Mouse (Mus musculus): Measurements from ENCODE around the gene Garem2. TPM values are rescaled to one million over a fixed set of nuclear protein-coding genes. Genes with fewer than 3 reads are reported as not detected.

Garem2 gene
- polyA plus RNA-seq, 1 experiment = 14.6 TPM

DNA sequence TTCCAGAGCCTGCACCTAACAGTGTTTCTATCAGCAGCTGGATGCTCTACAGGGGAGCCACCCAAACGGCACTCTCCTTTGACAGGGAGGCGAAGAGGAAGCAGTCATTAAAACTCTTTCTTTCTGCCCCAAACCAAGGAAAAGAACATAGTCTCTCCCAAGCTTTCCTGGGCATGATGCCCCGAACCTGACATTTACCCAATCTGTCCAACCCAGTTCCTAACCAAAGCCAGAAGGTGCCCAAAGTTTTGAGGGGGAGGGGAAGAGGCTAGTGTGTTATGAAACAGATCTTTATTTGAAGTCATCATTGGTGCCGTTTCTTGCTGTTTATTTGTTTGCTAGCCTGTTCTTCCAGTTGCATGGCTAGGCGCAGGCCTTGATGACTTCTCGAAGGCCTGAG, 9.2 kb upstream of the Garem2 start:
- H3K4me3 ChIP-seq (ENCODE audit: insufficient read depth, low read length) = no peak overlapping the region
- no peaks in the 10 kb centered on the region for H3K4me1 ChIP-seq (ENCODE audit: control insufficient read depth, insufficient read depth, low read length)
- TF ChIP-seq CTCF (IDR thresholded peaks at IDR 0.05; ENCODE audit: extremely low read depth, insufficient read depth, low read length) = no peak
- no peak for TF ChIP-seq POLR2A (IDR thresholded peaks at IDR 0.05; ENCODE audit: extremely low read depth, insufficient read depth, low read length)
- no peak overlapping the region for H3K27ac ChIP-seq (ENCODE audit: insufficient read depth, low read length)

DNA sequence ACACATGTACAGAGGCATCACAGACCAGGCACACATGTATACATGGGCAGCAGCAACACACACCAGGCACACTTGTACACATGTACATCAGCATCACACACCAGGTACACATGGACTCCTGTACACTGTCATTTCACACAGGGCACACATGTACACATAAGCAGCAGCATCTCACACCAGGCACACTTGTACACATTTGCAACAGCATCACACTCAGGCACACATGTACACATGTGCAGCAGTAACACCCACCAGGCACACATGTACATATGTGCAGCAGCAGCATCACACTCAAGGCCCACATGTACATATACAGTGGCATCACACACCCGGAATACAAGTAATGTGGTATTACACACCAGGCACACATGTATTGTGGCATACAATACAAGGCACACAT, 6.7 kb upstream of the Garem2 start:
- H3K27ac ChIP-seq (ENCODE audit: insufficient read depth, low read length) = no peak overlapping the region
- no peak for TF ChIP-seq CTCF (IDR thresholded peaks at IDR 0.05; ENCODE audit: extremely low read depth, insufficient read depth, low read length)
- TF ChIP-seq POLR2A (IDR thresholded peaks at IDR 0.05; ENCODE audit: extremely low read depth, insufficient read depth, low read length) = no peak

DNA sequence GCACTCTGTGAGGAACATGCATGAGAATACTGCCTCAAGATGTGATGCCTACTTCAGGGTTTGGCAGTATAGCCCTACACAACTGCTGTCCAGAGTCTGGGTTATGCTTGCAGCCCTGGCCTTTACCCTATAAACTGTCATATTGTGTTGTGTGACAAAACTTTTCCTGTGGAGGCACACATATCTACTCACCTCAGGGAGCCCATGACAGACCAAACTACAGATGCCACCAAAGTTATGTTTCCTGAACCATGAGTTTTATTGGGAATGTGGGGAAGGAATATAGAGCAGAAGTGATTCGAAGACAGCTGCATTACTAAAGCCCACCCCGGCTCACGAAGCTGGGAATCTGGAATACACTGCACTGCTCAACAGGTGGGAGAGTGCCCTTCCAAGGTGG, 1.6 kb upstream of the Garem2 start:
- Histone ChIP-seq H3K27ac (ENCODE audit: insufficient read depth, low read length) (no peak overlapping the region), H3K4me3 (ENCODE audit: insufficient read depth, low read length) (no peak overlapping the region), H3K4me1 (ENCODE audit: control insufficient read depth, insufficient read depth, low read length) (no peaks in the 10 kb centered on the region)
- TF ChIP-seq POLR2A (IDR thresholded peaks at IDR 0.05; ENCODE audit: extremely low read depth, insufficient read depth, low read length) (no peak), CTCF (IDR thresholded peaks at IDR 0.05; ENCODE audit: extremely low read depth, insufficient read depth, low read length) (no peak)

More for the DNA sequence above, 6.7 kb upstream of the Garem2 start:
- no peaks in the 10 kb centered on the region for H3K4me1 ChIP-seq (ENCODE audit: control insufficient read depth, insufficient read depth, low read length)
- no peak overlapping the region for H3K4me3 ChIP-seq (ENCODE audit: insufficient read depth, low read length)

DNA sequence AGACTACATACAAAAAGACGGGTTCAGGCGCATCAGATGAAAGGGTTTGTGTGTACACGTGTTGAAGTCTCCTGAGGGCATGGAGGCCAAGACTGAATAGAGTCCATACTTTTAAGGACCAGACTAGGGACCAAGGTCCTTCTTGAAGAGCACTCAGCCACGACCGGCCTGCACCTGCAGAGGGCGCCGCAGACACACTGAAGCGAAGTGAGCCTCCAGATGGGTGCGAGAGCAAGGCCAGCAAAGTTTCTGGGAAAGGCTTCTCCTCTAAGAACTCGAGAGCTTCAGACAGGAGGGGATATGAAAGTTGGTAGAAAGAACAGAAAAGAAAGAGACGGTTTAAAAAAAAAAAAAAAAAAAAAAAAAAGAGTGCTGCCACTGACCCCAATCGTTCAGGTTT, 622 bp upstream of the Garem2 start:
- Histone ChIP-seq H3K4me1 (ENCODE audit: control insufficient read depth, insufficient read depth, low read length) (no peaks in the 10 kb centered on the region), H3K4me3 (ENCODE audit: insufficient read depth, low read length) (peak overlapping the region; percentile 14; the same call in 1 of the 2 replicates), H3K27ac (ENCODE audit: insufficient read depth, low read length) (no peak overlapping the region)
- TF ChIP-seq CTCF (IDR thresholded peaks at IDR 0.05; ENCODE audit: extremely low read depth, insufficient read depth, low read length) (peak; percentile 54), POLR2A (IDR thresholded peaks at IDR 0.05; ENCODE audit: extremely low read depth, insufficient read depth, low read length) (no peak)

DNA sequence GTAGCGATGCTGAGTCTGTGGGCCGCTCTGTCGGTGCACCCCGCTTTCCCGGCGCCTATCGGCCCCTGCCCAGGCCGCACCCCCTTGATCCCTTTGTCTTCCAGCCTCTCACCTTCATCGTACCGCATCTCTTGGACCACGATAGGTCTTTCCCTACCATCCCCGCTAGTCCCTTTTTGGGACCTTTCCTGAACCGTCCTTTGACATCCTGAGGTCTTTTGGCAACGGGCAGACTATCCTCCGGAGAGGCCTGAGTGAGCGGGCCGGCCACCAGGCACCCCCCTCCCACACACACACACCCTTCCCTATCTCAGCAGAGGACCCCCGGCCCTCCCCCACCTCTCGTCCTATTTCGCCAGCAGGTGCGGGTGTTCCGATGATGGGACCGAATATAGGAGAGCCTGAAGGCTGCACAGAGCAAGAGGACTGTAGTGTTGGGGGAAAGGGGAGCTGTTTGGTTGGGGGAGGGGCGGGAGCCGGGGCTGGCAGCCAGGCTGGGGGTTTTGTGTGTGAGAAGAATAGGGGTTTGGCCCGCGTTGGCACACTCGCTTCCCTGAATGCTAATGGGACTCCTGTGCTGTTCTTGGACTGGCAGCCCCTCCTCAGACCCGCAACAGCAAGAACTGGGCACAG, 823 bp downstream of the Garem2 start, which contains the start of gene 3110082J24Rik:
TSS of gene 3110082J24Rik (minus strand) at position 419 of the 633 bp plus-strand sequence.
- no peaks in the 10 kb centered on the region for H3K4me1 ChIP-seq (ENCODE audit: control insufficient read depth, insufficient read depth, low read length)

DNA sequence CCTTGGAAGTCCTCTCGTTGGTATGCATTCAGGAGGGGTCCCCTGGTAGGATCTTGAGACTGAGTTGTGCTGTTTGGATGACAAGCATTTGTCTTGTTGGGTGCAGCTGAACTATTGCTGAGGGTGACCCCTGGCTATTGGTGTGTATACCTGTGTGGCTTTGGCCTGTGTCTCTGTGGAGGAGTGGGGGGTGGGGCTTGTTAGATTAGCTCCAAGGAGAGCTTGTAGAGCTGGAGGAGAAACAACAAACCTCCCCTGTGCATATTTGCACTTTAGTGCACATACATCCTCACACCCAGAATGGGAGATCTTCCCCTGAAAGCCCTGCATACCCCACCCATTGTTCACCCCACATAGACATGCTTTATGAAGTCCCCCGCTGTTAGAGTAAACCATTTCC, 1.8 kb downstream of the Garem2 start:
- no peaks in the 10 kb centered on the region for H3K4me1 ChIP-seq (ENCODE audit: control insufficient read depth, insufficient read depth, low read length)
- H3K27ac ChIP-seq (ENCODE audit: insufficient read depth, low read length) = no peak overlapping the region
- TF ChIP-seq POLR2A (IDR thresholded peaks at IDR 0.05; ENCODE audit: extremely low read depth, insufficient read depth, low read length) = no peak
- no peak for TF ChIP-seq CTCF (IDR thresholded peaks at IDR 0.05; ENCODE audit: extremely low read depth, insufficient read depth, low read length)
- no peak overlapping the region; the same call in 1 of the 2 replicates for H3K4me3 ChIP-seq (ENCODE audit: insufficient read depth, low read length)

More for the DNA sequence above, 823 bp downstream of the Garem2 start, which contains the start of gene 3110082J24Rik:
- TF ChIP-seq CTCF (IDR thresholded peaks at IDR 0.05; ENCODE audit: extremely low read depth, insufficient read depth, low read length) (no peak), POLR2A (IDR thresholded peaks at IDR 0.05; ENCODE audit: extremely low read depth, insufficient read depth, low read length) (0 out of 2 replicates have a peak, but pooled peaks have one; percentile 4)
- no peak within 1 kb of the TSS for H3K27ac ChIP-seq (ENCODE audit: insufficient read depth, low read length)
- peak within 1 kb of the TSS; percentile 14 for H3K4me3 ChIP-seq (ENCODE audit: insufficient read depth, low read length)

DNA sequence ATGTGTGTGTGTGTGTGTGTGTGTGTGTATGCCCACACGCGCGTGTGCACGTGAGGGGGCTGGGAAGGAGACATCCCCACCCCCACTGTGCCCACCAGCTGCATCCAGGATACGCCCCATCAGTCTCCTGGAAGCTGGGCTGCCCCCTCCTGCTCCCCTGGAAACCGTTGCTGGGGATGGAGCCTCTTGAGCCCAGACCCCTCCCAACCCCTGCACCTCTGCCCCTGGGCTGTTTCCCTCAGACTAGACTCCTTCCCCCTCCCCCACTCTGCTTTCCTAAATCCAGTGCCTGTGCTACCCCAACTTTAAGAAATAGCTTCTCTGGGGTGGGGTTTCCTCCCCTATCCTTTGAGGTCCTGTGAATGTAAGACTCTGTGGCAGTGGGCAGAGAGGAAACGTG, 2.2 kb downstream of the Garem2 start:
- no peak overlapping the region for H3K4me3 ChIP-seq (ENCODE audit: insufficient read depth, low read length)
- TF ChIP-seq CTCF (IDR thresholded peaks at IDR 0.05; ENCODE audit: extremely low read depth, insufficient read depth, low read length) (no peak), POLR2A (IDR thresholded peaks at IDR 0.05; ENCODE audit: extremely low read depth, insufficient read depth, low read length) (no peak)
- no peak overlapping the region for H3K27ac ChIP-seq (ENCODE audit: insufficient read depth, low read length)
- H3K4me1 ChIP-seq (ENCODE audit: control insufficient read depth, insufficient read depth, low read length) = no peaks in the 10 kb centered on the region

DNA sequence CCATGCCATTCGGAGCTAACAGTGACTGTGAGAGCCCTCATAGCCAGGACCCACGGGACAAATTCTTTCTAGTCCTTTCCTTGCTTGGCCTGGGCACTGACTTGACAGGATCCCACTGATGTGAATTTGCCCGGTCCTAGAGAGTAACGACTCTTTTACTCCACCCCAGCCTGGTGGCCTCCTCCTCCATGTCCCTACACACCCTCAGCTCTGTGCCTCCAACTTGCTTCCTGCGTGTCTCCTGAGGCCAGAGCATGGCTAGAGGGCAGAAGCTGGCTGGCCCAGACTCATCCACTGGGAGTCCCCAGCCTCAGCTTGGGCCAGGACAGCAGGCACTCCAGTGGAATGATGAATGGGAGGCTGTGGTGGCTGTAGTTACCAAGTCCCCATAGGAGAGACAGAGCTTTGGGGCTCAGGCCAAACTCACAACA, 2.7 kb downstream of the Garem2 start:
- H3K4me3 ChIP-seq (ENCODE audit: insufficient read depth, low read length) = no peak overlapping the region
- no peak overlapping the region for H3K27ac ChIP-seq (ENCODE audit: insufficient read depth, low read length)
- TF ChIP-seq POLR2A (IDR thresholded peaks at IDR 0.05; ENCODE audit: extremely low read depth, insufficient read depth, low read length) (no peak), CTCF (IDR thresholded peaks at IDR 0.05; ENCODE audit: extremely low read depth, insufficient read depth, low read length) (no peak)
- H3K4me1 ChIP-seq (ENCODE audit: control insufficient read depth, insufficient read depth, low read length) = no peaks in the 10 kb centered on the region

DNA sequence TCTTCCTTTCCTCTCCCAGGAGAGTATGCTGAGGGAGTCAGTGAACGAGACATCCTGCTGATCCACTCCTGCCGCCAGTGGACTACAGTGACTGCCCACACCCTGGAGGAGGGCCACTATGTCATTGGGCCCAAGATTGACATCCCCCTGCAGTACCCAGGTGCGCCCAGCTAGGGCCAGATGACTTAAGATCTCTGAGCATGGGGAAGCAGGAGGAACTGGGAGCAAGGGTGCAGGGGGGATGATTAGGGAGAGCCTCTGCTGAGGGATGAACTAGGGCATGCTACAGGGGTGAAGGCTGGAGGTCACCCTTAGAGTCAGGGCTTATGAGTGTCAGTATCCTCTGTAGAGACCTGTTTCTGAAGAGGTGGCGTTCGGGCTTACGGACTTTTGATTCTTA, 3.3 kb downstream of the Garem2 start:
- Histone ChIP-seq H3K27ac (ENCODE audit: insufficient read depth, low read length) (no peak overlapping the region), H3K4me3 (ENCODE audit: insufficient read depth, low read length) (no peak overlapping the region), H3K4me1 (ENCODE audit: control insufficient read depth, insufficient read depth, low read length) (no peaks in the 10 kb centered on the region)
- TF ChIP-seq POLR2A (IDR thresholded peaks at IDR 0.05; ENCODE audit: extremely low read depth, insufficient read depth, low read length) = no peak
- TF ChIP-seq CTCF (IDR thresholded peaks at IDR 0.05; ENCODE audit: extremely low read depth, insufficient read depth, low read length) = no peak

DNA sequence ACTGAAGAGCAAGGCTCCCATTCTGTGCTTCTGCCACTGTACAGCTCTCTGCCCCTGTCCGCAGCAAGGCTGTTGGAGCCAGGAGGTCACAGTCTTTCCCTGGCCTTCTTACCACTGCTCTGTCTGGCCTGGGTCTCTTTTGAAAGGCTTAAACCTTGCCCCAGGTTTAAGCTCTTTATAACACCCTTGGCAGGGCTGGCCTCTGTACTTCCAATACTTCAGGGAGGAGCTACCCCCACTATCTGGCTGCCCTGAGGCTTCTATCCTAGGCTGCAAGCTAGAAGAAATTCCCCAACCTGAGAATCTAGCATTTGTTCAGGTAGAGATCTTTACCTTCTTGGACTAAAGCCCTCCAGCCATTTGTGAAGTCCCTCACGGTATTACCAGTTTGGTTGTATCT, 4.9 kb downstream of the Garem2 start:
- TF ChIP-seq POLR2A (IDR thresholded peaks at IDR 0.05; ENCODE audit: extremely low read depth, insufficient read depth, low read length) (no peak), CTCF (IDR thresholded peaks at IDR 0.05; ENCODE audit: extremely low read depth, insufficient read depth, low read length) (no peak)
- Histone ChIP-seq H3K4me3 (ENCODE audit: insufficient read depth, low read length) (no peak overlapping the region), H3K4me1 (ENCODE audit: control insufficient read depth, insufficient read depth, low read length) (no peaks in the 10 kb centered on the region), H3K27ac (ENCODE audit: insufficient read depth, low read length) (no peak overlapping the region)
